Comparison of ENCODE assay signal across 21 mouse cellular contexts in the genomic region with DNA sequence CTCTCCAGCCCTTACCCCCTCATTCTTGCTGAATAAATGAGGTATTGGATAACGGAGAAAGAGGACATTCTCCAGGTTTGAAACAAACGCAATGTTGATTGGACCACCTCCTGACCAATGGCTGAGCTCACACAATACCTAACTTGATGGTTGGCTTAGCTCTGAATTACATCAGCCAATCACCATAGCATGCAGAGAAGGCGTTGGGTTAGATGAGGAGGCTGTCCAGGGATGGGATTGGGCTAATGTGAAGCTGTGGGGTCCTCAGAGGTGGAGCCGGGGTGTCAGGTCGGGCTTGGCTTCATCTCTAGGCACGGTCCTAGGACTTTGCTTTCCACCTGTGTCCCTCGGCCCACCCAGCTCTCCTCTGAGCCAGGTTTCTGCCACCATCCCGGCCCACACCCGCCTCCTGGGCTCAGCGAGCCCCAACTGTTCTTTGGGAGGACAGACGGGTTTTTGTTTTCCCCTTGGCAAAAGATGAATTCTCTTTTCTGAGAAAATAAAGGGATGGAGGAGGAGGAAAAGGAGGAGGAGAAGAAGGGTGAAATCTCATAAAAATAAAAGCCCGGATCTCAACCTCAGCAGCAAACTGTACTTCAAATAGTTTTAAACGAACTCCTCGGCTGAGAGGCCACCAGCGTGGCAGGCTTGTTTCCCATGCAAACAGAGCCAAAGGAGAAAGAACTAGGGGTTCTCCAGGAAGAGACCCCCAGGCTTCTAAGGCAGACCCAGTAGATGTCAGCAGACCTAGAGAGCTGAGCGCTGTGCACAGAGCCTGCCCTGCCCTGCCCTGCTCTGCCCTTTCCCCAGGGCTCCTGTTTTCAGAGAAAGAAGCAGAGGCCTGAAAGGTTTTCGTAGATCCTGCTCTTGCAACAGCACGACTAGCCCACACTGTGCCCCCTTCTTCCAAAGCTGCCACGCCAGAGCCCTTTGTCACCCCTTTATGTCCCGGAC.
DNase-seq lines count a peak whose midpoint lies in the region; ATAC-seq and TF ChIP-seq lines count a peak whose summit lies in the region.
"Had no signal": no experiment of that assay in that cellular context is flagged by ENCODE, and none has a peak within 500 bp of the region (broad histone marks: within the 10 kb centered on the region; RNA-seq: fewer than 3 reads in every experiment).

No protein-coding gene starts in this region.

- H3K4me1 ChIP-seq in forebrain, embryonic 13.5 days, result peaks cover 17% of the 10 kb centered on the region; the same call in 1 of the 2 replicates
- peaks cover 12% of the 10 kb centered on the region for H3K4me1 ChIP-seq in forebrain, embryonic 12.5 days
- peaks cover 55% of the 10 kb centered on the region for H3K4me1 ChIP-seq in E14TG2a.4 (replicated peaks; ENCODE audit: low read depth, low read length)
- H3K4me1 ChIP-seq in forebrain, embryonic 16.5 days (replicated peaks; ENCODE audit: control insufficient read depth, insufficient read depth, low read length), result peaks cover 8% of the 10 kb centered on the region

- H3K9me3 ChIP-seq in forebrain, embryonic 13.5 days (replicated peaks), result no peaks in the 10 kb centered on the region
- H3K9me3 ChIP-seq in forebrain, embryonic 12.5 days, result no peaks in the 10 kb centered on the region
- no peaks in the 10 kb centered on the region for H3K9me3 ChIP-seq in E14TG2a.4 (ENCODE audit: low read length)
- H3K9me3 ChIP-seq in forebrain, embryonic 16.5 days (ENCODE audit: control insufficient read depth, low read length), result no peaks in the 10 kb centered on the region
- H3K9me3 ChIP-seq: embryonic facial prominence, embryonic 12.5 days; heart, embryonic 15.5 days; hindbrain, embryonic 13.5 days had no signal

- H3K9ac ChIP-seq in forebrain, embryonic 13.5 days, result no peak overlapping the region
- H3K9ac ChIP-seq in forebrain, embryonic 12.5 days, result no peak overlapping the region
- H3K9ac ChIP-seq in forebrain, embryonic 16.5 days (replicated peaks; ENCODE audit: low read depth, low read length), result no peak overlapping the region
- H3K9ac ChIP-seq: embryonic facial prominence, embryonic 12.5 days; heart, embryonic 15.5 days; hindbrain, embryonic 13.5 days had no signal

- no peak overlapping the region for H3K4me3 ChIP-seq in forebrain, embryonic 13.5 days
- no peak overlapping the region for H3K4me3 ChIP-seq in forebrain, embryonic 12.5 days (replicated peaks)
- H3K4me3 ChIP-seq in E14TG2a.4 (replicated peaks; ENCODE audit: low read length), result peak overlapping the region; percentile 55
- H3K4me3 ChIP-seq in forebrain, embryonic 16.5 days (replicated peaks; ENCODE audit: low read length), result no peak overlapping the region
- H3K4me3 ChIP-seq: embryonic facial prominence, embryonic 12.5 days; heart, adult 2 months; heart, embryonic 15.5 days; hindbrain, embryonic 13.5 days had no signal

- 58% methylated on average over 20 of the region's 20 CpGs for WGBS in forebrain, embryonic 13.5 days
- 62% methylated on average over 20 of the region's 20 CpGs for WGBS in forebrain, embryonic 12.5 days
- WGBS in forebrain, embryonic 16.5 days, result 44% methylated on average over 20 of the region's 20 CpGs

- H3K27ac ChIP-seq in forebrain, embryonic 13.5 days, result peak overlapping the region; percentile 40
- H3K27ac ChIP-seq in forebrain, embryonic 12.5 days, result no peak overlapping the region
- peak overlapping the region; percentile 47; the same call in 1 of the 2 replicates for H3K27ac ChIP-seq in forebrain, embryonic 16.5 days (ENCODE audit: low read length)
- H3K27ac ChIP-seq: embryonic facial prominence, embryonic 12.5 days; heart, adult 2 months; heart, embryonic 15.5 days; hindbrain, embryonic 13.5 days had no signal

- no peak for TF ChIP-seq CTCF in E14TG2a.4 (conservative IDR thresholded peaks at IDR 0.05; ENCODE audit: low read length)

- 0 out of 2 replicates have a peak, but pooled peaks have one; percentile 48 for ATAC-seq in forebrain, embryonic 13.5 days
- no peak for ATAC-seq in forebrain, embryonic 12.5 days (ENCODE audit: low FRiP score)
- ATAC-seq in forebrain, embryonic 16.5 days, result peak; percentile 58
- ATAC-seq: intestine, embryonic 16.5 days had no signal

- intact Hi-C loops in gastrocnemius, postnatal 36 days (cut with DNase I), result no loop called here

- no peaks in the 10 kb centered on the region for H3K27me3 ChIP-seq in forebrain, embryonic 13.5 days
- H3K27me3 ChIP-seq in forebrain, embryonic 12.5 days, result 0 out of 2 replicates have a peak, but pooled peaks cover 4% of the 10 kb centered on the region
- H3K27me3 ChIP-seq in E14TG2a.4 (ENCODE audit: insufficient read depth, low read length), result no peaks in the 10 kb centered on the region
- no peaks in the 10 kb centered on the region for H3K27me3 ChIP-seq in forebrain, embryonic 16.5 days (replicated peaks; ENCODE audit: control insufficient read depth, insufficient read depth, low read length)
- H3K27me3 ChIP-seq: embryonic facial prominence, embryonic 12.5 days had no signal

- DNase-seq in ZHBTc4 (ENCODE audit: low read depth, low spot score), result peak; percentile 55
- DNase-seq in gastrocnemius, postnatal 36 days, result no peak
- DNase-seq in left cerebral cortex, adult 9 months (ENCODE audit: low spot score in 2 of 2), result no peak
- DNase-seq in right cerebral cortex, postnatal 25 days, result no peak
- DNase-seq: adrenal gland, postnatal 14 days; cerebellum, adult 2 months; cerebellum, postnatal 10 days; embryo, embryonic 11 days; gastrocnemius, postnatal 10 days; heart, adult 2 months; heart, postnatal 14 days; kidney, adult 2 months had no signal

- H3K36me3 ChIP-seq in forebrain, embryonic 13.5 days (ENCODE audit: poor library complexity, severe bottlenecking), result no peaks in the 10 kb centered on the region
- no peaks in the 10 kb centered on the region for H3K36me3 ChIP-seq in forebrain, embryonic 12.5 days (replicated peaks)
- peaks cover 10% of the 10 kb centered on the region for H3K36me3 ChIP-seq in E14TG2a.4 (ENCODE audit: insufficient read depth, low read length)
- H3K36me3 ChIP-seq in forebrain, embryonic 16.5 days (ENCODE audit: control insufficient read depth, insufficient read depth), result no peaks in the 10 kb centered on the region
- H3K36me3 ChIP-seq: embryonic facial prominence, embryonic 12.5 days; heart, embryonic 15.5 days; hindbrain, embryonic 13.5 days had no signal

- H3K4me2 ChIP-seq in forebrain, embryonic 13.5 days, result no peak overlapping the region
- H3K4me2 ChIP-seq in forebrain, embryonic 12.5 days, result no peak overlapping the region
- no peak overlapping the region for H3K4me2 ChIP-seq in forebrain, embryonic 16.5 days (ENCODE audit: low read length)
- H3K4me2 ChIP-seq: embryonic facial prominence, embryonic 12.5 days; heart, embryonic 11.5 days; heart, embryonic 15.5 days; hindbrain, embryonic 13.5 days had no signal
